Mouse (Mus musculus) erythroblast, embryonic 14.5 days (primary cell): ENCODE measurements around the gene Bcam.

ENCODE experiments used
- GATA1 ChIP-seq: IDR thresholded peaks from 2 replicates; pipeline ENCODE4 v1.6.1; 2012; ENCODE audit warnings: low read length, inconsistent platforms, mixed read lengths
- TAL1 ChIP-seq: IDR thresholded peaks from 3 replicates; pipeline ENCODE4 v1.6.1; 2012; ENCODE audit warnings: low read length, inconsistent platforms, mixed read lengths

DNA sequence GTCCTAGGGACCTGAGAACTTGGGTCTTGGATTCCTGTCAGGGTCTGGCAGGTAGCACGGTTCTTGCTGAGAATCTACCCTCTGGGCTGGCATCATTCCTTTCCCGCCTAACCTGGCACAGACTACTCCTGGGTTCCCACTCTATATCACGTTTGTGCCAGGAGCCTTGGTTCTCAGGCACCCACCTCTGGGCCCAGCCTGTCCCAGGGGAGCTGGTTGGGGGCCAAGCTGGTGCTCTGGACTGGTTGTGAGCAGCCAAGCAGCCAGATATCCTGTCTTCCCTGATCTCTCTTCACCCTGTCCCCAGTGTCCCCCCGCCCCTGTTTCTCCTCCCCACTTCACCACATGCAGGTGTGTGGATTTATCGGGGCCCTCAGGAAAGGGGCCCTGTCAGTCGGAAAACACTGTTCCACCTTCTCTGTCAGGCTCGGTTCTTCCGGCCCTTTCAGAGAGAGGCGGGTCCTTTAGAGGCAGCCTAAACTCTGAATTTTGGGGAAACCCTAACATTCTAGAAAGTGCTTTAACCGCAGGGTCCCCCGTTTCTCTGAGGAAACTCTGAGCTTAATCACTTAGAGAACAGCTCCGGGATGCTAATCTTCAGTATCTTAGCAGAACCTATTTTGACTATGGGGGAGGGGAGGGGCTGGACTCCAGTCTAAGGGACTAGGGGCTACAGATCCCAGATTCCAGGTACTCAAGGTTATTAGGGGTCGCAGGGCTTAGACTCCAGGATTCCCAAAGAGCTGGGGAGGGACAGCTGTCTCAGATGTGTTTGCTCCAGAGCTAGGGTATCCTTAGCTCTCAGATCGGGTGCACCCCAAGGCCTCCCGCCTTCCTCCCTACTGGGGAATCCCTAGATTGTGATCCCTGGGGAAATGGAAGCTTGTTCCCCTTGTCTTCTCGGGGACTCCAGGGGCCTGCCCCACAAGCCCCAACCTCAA, 1.1 kb downstream of the Bcam start:
- TF ChIP-seq TAL1 (no peak), GATA1 (no peak)
